Mouse (Mus musculus) T-helper 17 cell (primary cell): Measurements from ENCODE around the gene Ep400.

Source experiments
- in situ Hi-C, 2 experiments: fragments of 300-600 bp; cut with MboI, MseI; formaldehyde crosslinking; loops; 1 replicate in 1 of 2; 2 replicates in 1 of 2; pipeline ENCODE4 v1.15.1; 2025; ENCODE audit warnings: high pct_unique_total_duplicates in 2 of 2

Gene Ep400

DNA sequence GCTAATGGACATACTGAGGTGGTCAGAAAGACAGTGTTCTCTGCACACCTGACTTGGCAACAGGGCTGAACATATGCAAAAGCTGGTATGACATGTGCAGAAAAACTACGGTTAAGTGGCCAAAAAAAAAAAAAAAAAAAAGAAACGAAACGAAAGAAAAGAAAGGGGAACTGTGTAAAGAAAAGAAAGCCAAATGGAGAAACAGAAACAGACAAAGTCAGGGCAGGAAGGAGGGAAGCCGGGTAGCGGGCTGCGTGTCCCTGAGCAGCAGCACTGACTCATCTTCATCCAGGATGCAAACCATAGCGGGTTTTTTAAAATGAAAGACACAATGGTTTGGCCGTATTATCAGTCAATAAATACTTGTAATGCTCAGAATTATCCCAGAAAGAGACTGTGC lies 88.5 kb downstream of the Ep400 start:
- in situ Hi-C loops, result no loop called here

DNA sequence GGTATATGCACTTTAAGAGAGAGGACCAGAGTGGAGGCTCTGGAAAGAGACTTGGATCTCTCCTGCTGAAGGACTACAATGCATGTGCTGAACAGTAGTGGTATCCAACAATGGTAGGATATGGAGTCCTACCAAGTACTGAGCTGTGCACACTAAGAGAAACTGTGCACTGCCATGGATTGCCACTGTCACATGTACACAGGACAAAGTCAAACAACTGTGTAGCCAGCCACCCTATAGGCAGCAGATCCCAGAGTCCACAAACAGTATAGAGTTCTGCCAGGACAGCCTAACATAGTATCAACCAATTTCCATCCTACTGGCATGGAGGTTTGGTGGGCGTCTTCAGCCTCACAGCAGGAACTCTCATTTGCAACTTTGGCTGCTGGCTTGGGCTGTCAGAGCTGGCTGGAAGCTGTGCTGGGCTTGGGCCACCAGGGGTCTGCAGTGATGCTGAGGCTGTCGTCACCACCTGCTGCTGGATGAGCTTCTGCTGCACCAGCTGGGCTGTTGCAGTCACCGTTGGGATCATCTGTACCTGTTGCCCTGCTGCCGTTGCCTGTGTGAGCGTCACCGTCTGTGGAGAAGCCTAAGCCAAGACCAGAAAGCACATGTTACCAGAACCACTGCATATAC lies 104.9 kb downstream of the Ep400 start:
- in situ Hi-C loops, result no loop called here

DNA sequence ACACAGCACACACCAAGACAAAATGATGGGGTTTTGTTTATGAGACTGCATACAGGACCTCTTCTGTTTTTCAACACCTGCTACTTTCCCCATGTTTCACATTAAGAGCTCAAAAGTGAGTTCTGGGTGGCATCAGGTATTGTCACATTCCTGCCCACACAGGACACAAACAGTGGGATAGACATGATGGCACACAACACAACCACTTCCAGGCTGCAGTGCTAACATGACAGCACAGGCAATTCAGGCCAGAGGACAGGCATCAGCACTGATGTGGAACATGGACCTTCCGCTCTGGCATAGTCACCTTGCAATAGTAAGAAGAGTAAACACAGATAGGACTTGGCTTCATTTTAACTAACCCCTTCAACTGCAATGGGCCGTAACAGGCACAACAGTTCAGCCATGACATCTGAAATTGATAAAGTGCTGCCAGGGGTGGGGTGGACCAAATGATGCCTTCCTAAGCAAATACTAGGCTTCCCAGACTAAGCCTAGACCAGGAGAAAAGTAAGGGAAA lies 105.7 kb downstream of the Ep400 start:
- in situ Hi-C loops, result no loop called here

DNA sequence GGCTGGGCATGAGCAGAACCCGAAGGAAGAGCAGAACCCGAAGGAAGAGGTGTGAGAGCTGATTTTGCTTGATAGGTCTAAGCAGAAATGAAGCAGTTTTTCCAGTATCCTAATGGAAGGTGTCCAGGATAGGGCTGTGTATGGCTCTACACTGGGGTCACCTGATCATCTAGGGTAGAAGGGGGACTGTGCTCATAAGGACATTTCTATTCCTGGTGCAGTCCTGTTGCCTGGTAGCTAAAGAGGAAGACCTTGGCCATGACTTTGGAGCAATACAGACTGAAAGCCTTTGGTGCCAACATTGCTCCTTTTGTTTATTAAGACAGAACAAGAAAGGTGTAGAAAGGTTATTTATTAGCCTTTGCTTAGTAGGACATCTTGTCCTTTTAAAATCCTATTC lies 106.5 kb downstream of the Ep400 start:
- in situ Hi-C loops, result no loop called here

DNA sequence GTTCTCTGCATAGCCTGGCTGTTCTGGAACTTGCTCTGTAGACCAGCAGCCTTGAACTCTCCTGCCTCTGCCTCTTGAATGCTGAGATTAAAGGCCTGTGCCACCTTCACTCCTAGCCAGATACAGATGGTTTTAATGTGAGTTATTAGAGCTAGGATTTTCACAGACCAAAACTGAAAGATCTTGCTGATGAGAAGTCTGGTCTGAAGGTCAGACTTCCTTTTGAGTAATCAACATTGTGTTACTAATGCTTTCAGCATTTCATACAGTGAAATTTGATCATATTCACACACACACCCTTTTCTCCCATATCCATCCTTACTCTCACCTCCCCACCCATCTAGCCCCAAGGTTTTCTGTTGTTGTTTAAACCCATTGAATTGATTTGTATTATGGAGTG lies 110.8 kb downstream of the Ep400 start:
- in situ Hi-C loops, result loop anchor here in 1 of 2 experiments (10.0 kb wide), 1 partner anchor 1105 kb away; the partner anchor contains the start of gene Crlf2

DNA sequence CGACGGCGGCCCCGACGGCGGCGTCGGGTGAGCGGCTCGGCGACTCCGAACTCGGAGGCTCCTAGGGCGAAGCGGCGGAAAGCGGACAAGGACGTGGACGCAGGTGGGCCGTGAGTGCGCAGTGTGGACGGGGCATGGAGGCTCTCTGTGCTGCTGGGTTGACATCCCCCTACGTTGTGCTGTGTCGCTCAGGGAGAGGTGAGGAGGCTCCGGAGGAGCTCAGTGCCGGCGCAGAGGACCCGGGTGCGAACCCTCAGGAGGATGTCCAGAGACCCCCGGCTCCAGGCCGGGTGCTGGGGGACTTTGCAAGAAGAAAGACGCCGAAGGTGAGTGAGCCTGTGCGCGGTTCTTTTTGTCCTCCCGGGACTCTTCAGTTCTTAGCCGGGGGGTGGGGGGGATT lies 116.8 kb downstream of the Ep400 start:
- in situ Hi-C loops, result loop anchor here in 1 of 2 experiments (10.0 kb wide), 1 partner anchor 1099 kb away; the partner anchor contains the start of gene Crlf2

DNA sequence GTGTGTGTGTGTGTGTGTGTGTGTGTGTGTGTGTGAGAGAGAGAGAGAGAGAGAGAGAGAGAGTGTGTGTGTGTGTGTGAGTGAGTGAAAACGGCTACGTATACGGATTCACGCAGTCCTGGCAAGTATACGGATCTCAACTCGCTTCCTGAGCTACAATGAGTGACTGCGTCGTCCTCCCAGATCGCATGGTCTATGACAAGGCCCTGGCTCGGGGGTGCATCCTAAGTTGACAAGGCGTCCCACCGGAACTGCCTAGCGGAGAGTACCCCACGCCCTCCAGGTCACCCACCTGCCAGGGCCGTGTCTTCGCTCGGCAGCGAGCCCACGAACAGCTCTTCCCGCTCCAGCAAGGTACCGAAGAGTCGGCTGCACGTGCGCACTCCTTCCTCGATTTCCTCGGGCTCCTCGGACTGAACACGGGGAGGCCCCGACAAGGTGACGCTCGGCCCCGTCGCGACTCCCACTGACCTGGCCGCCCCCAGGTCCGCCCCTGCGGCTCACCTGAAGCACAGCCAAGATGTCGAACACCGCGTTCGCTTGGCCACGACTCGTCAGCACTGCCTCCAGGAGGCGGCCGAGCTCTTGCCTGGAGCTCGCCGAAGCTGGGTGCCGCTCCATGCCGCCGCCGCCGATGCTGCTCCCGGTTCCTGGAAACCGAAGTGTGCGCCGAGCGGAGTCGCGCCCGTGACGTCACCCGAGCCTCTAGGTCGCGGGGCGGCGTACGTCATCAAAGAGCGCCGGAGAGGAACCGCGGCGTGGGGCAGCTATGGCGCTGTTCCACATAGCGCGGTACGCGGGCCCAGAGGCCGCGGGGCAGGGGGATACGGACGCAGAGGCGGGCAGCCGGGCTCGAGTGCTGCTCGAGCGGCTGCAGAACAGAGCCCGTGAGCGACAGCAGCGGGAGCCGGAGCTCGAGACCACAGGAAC lies 117.5 kb downstream of the Ep400 start, which contains the start of the genes Noc4l and Ddx51:
TSS of gene Noc4l (minus strand) at position 699 of the 930 bp plus-strand sequence.
TSS of gene Ddx51 (plus strand) at position 733 of the 930 bp plus-strand sequence.
- in situ Hi-C loops, result loop anchor here in 1 of 2 experiments (10.0 kb wide), 1 partner anchor 1098 kb away; the partner anchor contains the start of gene Crlf2

DNA sequence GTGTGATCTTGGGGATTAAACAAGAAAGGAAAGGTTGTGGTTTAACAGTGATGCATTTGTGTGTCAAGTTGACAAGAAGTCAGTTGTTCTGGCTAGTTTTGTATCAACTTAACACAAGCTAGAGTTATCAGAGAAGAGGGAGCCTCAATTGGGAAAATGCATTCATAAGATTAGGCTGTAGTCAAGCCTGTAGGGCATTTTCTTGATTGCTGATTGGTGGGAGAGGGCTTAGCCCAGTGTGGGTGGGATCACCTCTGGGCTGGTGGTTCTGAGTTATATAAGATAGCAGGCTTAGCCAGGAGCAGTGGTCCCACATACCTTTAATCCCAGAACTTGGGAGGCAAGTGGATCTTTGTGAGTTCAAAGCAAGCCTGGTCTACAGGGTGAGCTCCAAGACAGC lies 124.1 kb downstream of the Ep400 start:
- in situ Hi-C loops, result no loop called here

DNA sequence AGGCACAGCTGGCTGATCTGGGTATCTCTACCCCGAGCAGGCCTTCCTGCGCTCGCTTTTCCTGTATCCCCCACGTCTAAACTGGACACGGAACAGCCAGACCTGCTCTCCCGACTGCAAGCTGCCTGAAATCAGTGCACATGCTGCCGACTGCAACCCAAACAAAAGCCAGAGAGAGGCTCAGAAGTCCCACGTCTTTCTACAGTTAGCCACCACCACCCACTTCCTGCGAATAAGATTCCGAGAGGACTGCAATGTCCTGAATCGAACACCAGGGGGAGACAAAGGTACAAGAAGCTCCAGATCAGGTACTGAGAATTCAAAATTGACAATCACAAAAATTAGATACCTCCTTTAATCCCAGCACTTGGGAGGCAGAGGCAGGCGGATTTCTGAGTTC lies 131.1 kb downstream of the Ep400 start:
- in situ Hi-C loops, result no loop called here

DNA sequence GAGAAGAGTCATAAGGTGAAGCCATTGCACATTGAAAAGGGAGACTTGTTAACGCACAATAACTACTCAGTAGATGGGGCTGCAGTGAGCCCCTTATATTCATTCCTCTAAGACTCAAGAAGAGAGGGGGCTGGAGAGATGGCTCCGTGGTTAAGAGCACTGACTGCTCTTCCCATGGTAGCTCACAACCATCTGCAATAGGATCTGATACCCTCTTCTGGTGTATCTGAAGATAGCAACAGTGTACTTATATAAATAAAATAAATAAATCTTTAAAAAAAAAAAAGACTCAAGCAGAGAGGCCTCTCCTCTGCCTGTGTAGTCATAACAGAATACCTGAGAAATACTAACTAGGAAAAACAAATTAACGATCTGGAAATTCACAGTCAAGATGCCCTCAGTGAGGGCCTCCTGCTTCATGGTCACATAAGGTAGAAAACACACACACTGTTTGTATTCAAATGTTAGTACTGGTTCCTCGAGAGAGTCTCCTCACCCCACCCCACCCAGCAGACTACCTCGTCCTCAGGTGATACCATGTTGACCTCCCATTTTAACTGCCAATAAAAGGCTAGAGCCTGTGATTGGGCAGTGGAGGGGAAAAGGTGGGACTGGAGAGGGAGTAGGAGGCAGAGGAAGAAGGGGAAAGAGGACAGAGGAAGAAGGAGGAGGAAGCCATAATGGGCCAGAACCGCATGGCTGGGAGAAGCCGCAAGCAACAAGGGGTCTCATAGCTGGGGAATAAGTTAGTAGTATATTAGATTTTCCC lies 132.0 kb downstream of the Ep400 start:
- in situ Hi-C loops, result no loop called here

DNA sequence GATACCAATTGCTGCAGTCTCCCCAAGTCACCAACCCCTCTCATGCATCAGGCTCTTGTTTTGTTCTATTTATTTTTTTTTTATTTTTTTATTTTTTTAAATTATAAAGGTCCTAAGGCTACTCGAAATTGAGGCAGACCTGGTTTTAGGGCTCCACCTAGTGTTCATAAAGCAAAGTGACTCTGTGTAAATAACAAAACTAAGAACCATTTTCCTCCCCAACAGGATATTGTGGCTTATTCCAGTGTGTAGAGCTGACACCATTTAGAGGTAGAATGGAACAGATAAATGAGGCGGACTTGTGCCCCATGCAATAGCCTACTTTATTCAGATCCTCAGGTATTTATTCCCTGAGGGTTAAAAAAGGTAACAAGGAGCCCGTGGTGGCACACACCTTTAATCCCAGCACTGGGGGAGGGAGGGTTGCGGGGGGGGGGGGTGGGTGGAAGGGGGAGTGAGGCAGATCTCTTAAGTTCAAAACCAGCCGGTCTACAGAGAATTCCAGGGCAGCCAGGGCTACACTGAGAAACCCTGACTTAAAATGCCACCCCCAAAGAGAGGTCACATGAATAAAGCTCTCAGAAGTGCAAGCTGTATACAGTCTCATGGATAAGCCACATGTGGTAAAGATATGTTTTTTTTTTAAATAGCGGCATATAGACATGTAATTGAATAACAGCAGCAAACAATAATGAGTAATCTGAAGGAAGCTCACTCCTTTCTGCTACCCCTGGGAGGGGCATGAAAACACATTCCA lies 134.4 kb downstream of the Ep400 start:
- in situ Hi-C loops, result no loop called here

DNA sequence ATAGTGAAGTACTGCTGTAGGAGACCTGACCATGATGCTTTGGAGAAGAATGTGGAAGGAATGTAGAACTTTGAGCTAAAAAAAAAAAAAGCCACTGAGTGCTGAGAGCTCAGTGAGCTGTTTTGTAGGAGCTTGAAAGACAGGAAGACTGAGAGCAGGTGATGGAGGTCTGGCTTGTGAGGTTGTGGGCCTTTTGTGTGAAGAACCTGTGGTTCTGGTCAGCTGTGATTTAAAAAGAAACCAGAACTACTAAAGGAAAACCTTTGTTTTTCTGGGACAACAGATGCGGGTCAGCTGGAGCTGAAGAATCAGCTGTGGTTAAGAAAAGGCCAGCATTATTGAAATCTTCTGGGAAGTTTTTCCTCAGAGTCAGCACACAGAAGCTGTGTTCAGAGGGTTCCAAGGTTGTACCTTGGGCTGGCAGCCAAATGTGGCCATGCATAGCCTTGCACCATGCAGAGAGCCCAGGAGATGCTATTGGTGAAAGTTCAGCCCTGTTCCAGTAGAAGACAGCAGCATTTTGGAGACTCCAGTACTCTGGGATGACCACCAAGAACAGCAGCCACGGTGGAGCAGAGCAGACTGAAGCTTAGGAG lies 140.9 kb downstream of the Ep400 start:
- in situ Hi-C loops, result loop anchor here (5.0 kb wide), 2 partner anchors 127 to 272 kb away; no protein-coding TSS in a partner anchor

DNA sequence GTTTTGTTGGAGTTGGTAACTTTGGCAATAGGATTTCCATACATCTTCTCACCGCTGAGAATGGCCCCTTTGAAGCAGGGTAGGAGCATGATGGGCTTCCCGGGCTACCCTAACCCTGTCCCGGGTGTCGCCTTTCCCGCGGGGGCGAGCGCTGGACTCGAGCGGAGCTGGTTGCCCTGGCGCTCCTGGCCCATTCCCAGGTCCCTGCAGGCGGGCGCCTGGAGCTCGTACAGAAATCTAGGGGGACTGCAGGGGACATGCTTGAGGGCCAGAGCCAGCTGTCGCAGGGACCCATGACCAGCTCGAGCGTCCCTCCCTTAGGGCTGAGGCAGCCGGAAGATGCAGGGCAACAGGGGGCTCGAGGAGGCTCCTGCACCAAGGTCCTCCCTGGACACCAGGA lies 142.4 kb downstream of the Ep400 start:
- in situ Hi-C loops, result loop anchor here in 1 of 2 experiments (5.0 kb wide), 1 partner anchor 126 kb away; no protein-coding TSS in a partner anchor

DNA sequence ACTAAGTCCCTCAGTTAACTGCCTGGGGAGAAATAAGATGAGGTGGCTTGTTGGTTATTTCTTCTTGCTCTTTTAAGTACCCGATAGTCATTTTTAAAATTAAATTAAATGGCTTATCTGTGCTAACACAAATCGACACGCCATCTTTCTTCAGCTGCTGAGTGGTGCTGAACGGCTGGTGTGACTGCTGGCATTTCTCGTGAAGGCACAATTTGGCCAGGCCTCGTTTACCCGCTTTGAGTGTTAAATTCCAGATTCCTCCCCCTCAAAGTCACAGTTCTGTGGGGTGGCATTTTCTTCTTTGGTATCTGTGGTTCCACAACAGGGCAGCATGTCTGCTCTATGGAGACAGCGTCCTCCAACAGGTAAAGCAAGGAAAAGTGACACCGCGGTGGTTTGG lies 143.2 kb downstream of the Ep400 start:
- in situ Hi-C loops, result loop anchor here in 1 of 2 experiments (5.0 kb wide), 1 partner anchor 125 kb away; no protein-coding TSS in a partner anchor

DNA sequence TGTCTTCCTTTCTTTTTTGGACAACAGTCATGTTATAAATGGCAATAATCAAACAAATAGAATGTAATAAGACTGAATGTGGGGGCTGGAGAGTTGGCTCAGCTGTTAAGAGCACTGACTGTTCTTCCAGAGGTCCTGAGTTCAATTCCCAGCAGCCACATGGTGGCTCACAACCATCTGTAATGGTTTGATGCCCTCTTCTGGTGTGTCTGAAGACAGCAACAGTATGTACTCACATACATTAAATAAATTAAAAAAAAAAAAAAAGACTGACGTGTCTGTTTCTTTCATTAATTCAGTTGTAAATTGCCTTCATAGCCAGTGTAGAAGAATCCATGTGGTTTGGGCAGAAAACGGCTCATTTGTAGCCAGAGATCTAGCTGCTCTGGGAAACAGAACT lies 146.2 kb downstream of the Ep400 start:
- in situ Hi-C loops, result no loop called here

DNA sequence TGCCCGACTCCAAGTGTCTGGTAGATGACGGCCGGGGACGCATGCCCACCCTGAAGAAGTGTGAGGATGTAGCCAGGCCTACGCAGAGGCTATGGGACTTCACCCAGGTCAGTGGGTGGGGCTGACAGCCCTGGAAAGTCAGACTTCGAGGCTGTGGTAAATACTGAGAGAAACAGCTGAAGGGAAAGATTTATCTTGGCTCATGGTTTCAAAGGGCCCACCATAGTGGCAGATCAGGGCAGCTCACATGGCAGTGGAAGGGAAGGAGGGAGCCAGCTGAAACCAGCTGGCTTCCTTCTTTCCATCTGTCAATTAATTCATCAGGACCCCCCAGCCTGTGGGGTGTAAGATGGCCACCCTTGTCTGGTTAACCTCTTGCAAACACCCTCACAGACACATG lies 151.3 kb downstream of the Ep400 start:
- in situ Hi-C loops, result no loop called here
